Mouse (Mus musculus) forebrain, embryonic 14.5 days (tissue): Measurements from ENCODE around the gene Paxbp1. TPM values are rescaled to one million over a fixed set of nuclear protein-coding genes. Genes with fewer than 3 reads are reported as not detected.
A peak's percentile ranks its signal among the peaks of the same experiment; 100 is the strongest.

ENCODE experiments used
- ATAC-seq: fragments of 200-750 bp; cut with Nextera tagmentation; 2 replicates; pipeline ENCODE4 v1.8.0; 2017; ENCODE audit warnings: mild to moderate bottlenecking, moderate library complexity
- DNase-seq: peaks from one replicate; pipeline ENCODE4 v3.0.0-alpha.2; 2015; ENCODE audit warnings: low spot score
- H3K27ac ChIP-seq: fragments of 300-500 bp; sonication (generic); 2 replicates; pipeline ENCODE4 v1.5.1; 2014; ENCODE audit warnings: low read depth, mild to moderate bottlenecking, control low read depth, low read length, moderate library complexity
- H3K27me3 ChIP-seq: fragments of 300-500 bp; sonication (generic); replicated peaks from 2 replicates; pipeline ENCODE4 v1.6.1; 2014; ENCODE audit warnings: low read length, control low read depth, mixed read lengths; ENCODE audit not compliant: control insufficient read depth, insufficient read depth
- H3K36me3 ChIP-seq: fragments of 300-500 bp; sonication (generic); 2 replicates; pipeline ENCODE4 v1.6.1; 2014; ENCODE audit warnings: low read length, control low read depth; ENCODE audit not compliant: control insufficient read depth, insufficient read depth
- H3K4me1 ChIP-seq: fragments of 300-500 bp; sonication (generic); 2 replicates; pipeline ENCODE4 v1.6.1; 2014; ENCODE audit warnings: antibody characterized with exemption, low read length, control low read depth; ENCODE audit not compliant: control insufficient read depth, insufficient read depth
- H3K4me2 ChIP-seq: fragments of 300-500 bp; sonication (generic); 2 replicates; pipeline ENCODE4 v1.6.1; 2014; ENCODE audit warnings: mild to moderate bottlenecking, control low read depth, low read length
- H3K4me3 ChIP-seq: fragments of 300-500 bp; sonication (generic); 2 replicates; pipeline ENCODE4 v1.5.1; 2014; ENCODE audit warnings: low read depth, low read length, control low read depth
- H3K9ac ChIP-seq: fragments of 300-500 bp; sonication (generic); 2 replicates; pipeline ENCODE4 v1.6.1; 2014; ENCODE audit warnings: mild to moderate bottlenecking, low read length, control low read depth, moderate library complexity
- H3K9me3 ChIP-seq: fragments of 300-500 bp; sonication (generic); replicated peaks from 2 replicates; pipeline ENCODE4 v1.6.1; 2016; ENCODE audit warnings: low read length, control low read depth, mixed read lengths; ENCODE audit not compliant: control insufficient read depth
- WGBS: fragments of 180-500 bp; shearing (Covaris S2); extraction: QIAGEN DNeasy Blood & Tissue Kit; methylation state at CpG from one replicate; pipeline ENCODE4 v1.1.7; 2014; 5-methylcytosine and 5-hydroxymethylcytosine counted together
- polyA plus RNA-seq: library from polyadenylated mRNA; unstranded; fragments of >200 nt; fragmentation: Nextera tagmentation; extraction: Ambion mirVana; gene quantifications from 2 replicates; pipeline ENCODE4 v1.2.1, GENCODE M21; 2014

The Paxbp1 gene
- polyA plus RNA-seq, 1 experiment from 2014 or later = 48.1 TPM

DNA sequence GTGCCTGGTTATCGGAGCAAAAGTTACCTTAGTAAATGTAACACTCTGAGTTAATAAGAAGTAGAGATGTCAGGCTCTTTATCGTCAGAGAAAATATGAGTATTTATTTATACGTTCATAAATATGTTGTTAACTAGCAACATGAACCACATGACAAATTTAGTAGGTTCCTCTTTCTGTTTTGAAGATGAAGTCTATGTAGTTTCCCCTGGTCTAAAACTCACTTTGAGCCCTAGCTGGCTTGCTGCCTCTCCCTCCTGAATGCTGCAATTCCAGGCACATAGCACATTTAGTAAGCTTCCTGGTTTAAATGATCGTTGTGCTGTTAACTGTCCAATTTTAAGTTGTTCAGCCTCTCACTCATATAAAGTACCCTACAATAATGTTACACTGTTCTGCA lies 13.6 kb downstream of the Paxbp1 start:
- DNase-seq = no peak
- Histone ChIP-seq H3K36me3 (peaks cover 91% of the 10 kb centered on the region), H3K4me1 (no peaks in the 10 kb centered on the region), H3K27me3 (no peaks in the 10 kb centered on the region), H3K9ac (no peak overlapping the region), H3K4me2 (no peak overlapping the region), H3K27ac (no peak overlapping the region), H3K9me3 (no peaks in the 10 kb centered on the region), H3K4me3 (no peak overlapping the region)
- no peak for ATAC-seq
- WGBS = 94% methylated on average over 4 of the region's 4 CpGs

- Histone ChIP-seq H3K9ac (no peak overlapping the region), H3K9me3 (no peaks in the 10 kb centered on the region), H3K4me2 (no peak overlapping the region), H3K27me3 (no peaks in the 10 kb centered on the region), H3K4me1 (no peaks in the 10 kb centered on the region), H3K4me3 (no peak overlapping the region), H3K36me3 (peaks cover 92% of the 10 kb centered on the region), H3K27ac (no peak overlapping the region)
- ATAC-seq (no peak), DNase-seq (no peak)
- WGBS = 85% methylated on average over 2 of the region's 2 CpGs
Measured at GRCm38 (mm10) chr16:91029901-91030300, 14.4 kb downstream of the Paxbp1 start.

GRCm38 (mm10) chr16:91029161-91029743 lies 15.1 kb downstream of the Paxbp1 start:
- H3K4me1 ChIP-seq = no peaks in the 10 kb centered on the region
- ATAC-seq = no peak
- no peaks in the 10 kb centered on the region for H3K27me3 ChIP-seq
- no peak overlapping the region for H3K4me2 ChIP-seq
- no peak overlapping the region for H3K9ac ChIP-seq
- 91% methylated on average over 8 of the region's 8 CpGs for WGBS
- DNase-seq = no peak
- H3K27ac ChIP-seq = no peak overlapping the region
- H3K4me3 ChIP-seq = no peak overlapping the region
- H3K36me3 ChIP-seq = peaks cover 92% of the 10 kb centered on the region
- H3K9me3 ChIP-seq = 0 out of 2 replicates have a peak, but pooled peaks cover 2% of the 10 kb centered on the region

GRCm38 (mm10) chr16:91026290-91026689 lies 18.1 kb downstream of the Paxbp1 start:
- Histone ChIP-seq H3K9ac (no peak overlapping the region), H3K27ac (no peak overlapping the region), H3K27me3 (no peaks in the 10 kb centered on the region), H3K4me2 (no peak overlapping the region), H3K36me3 (peaks cover 91% of the 10 kb centered on the region), H3K4me1 (no peaks in the 10 kb centered on the region), H3K4me3 (no peak overlapping the region), H3K9me3 (0 out of 2 replicates have a peak, but pooled peaks cover 2% of the 10 kb centered on the region)
- WGBS = 81% methylated on average over 4 of the region's 4 CpGs
- ATAC-seq (no peak), DNase-seq (no peak)

- H3K4me1 ChIP-seq = no peaks in the 10 kb centered on the region
- no peak overlapping the region for H3K4me3 ChIP-seq
- H3K27me3 ChIP-seq = no peaks in the 10 kb centered on the region
- no peak for DNase-seq
- no peak overlapping the region for H3K9ac ChIP-seq
- no peak for ATAC-seq
- no peak overlapping the region for H3K4me2 ChIP-seq
- peaks cover 96% of the 10 kb centered on the region for H3K36me3 ChIP-seq
- WGBS = 94% methylated on average over 1 of the region's 1 CpGs
- 0 out of 2 replicates have a peak, but pooled peaks cover 2% of the 10 kb centered on the region for H3K9me3 ChIP-seq
- H3K27ac ChIP-seq = no peak overlapping the region
Measured at GRCm38 (mm10) chr16:91023384-91023783, 21.0 kb downstream of the Paxbp1 start.

- Histone ChIP-seq H3K9me3 (0 out of 2 replicates have a peak, but pooled peaks cover 2% of the 10 kb centered on the region), H3K36me3 (peaks cover 91% of the 10 kb centered on the region), H3K4me3 (no peak overlapping the region), H3K4me2 (no peak overlapping the region), H3K9ac (no peak overlapping the region), H3K27ac (no peak overlapping the region), H3K27me3 (no peaks in the 10 kb centered on the region), H3K4me1 (no peaks in the 10 kb centered on the region)
- ATAC-seq (no peak), DNase-seq (no peak)
- 92% methylated on average over 10 of the region's 10 CpGs for WGBS
Measured at GRCm38 (mm10) chr16:91020842-91021483, 23.4 kb downstream of the Paxbp1 start.

GRCm38 (mm10) chr16:91019476-91019875 lies 24.9 kb downstream of the Paxbp1 start:
- 96% methylated on average over 4 of the region's 4 CpGs for WGBS
- Histone ChIP-seq H3K27me3 (no peaks in the 10 kb centered on the region), H3K4me2 (no peak overlapping the region), H3K27ac (no peak overlapping the region), H3K9me3 (0 out of 2 replicates have a peak, but pooled peaks cover 2% of the 10 kb centered on the region), H3K4me1 (no peaks in the 10 kb centered on the region), H3K4me3 (no peak overlapping the region), H3K36me3 (peaks cover 89% of the 10 kb centered on the region), H3K9ac (no peak overlapping the region)
- DNase-seq (no peak), ATAC-seq (no peak)

- Histone ChIP-seq H3K4me2 (no peak overlapping the region), H3K27ac (no peak overlapping the region), H3K4me1 (peaks cover 2% of the 10 kb centered on the region; the same call in 1 of the 2 replicates), H3K9ac (no peak overlapping the region), H3K36me3 (peaks cover 64% of the 10 kb centered on the region), H3K27me3 (no peaks in the 10 kb centered on the region), H3K9me3 (no peaks in the 10 kb centered on the region), H3K4me3 (no peak overlapping the region)
- DNase-seq (no peak), ATAC-seq (no peak)
- WGBS = 88% methylated on average over 4 of the region's 4 CpGs
Measured at GRCm38 (mm10) chr16:91015761-91016160, 28.6 kb downstream of the Paxbp1 start.

- H3K9me3 ChIP-seq = no peaks in the 10 kb centered on the region
- peak overlapping the region; percentile 70 for H3K4me2 ChIP-seq
- H3K9ac ChIP-seq = peak overlapping the region; percentile 87
- peaks cover 27% of the 10 kb centered on the region for H3K36me3 ChIP-seq
- 49% methylated on average over 3 of the region's 3 CpGs for WGBS
- H3K27me3 ChIP-seq = no peaks in the 10 kb centered on the region
- peak overlapping the region; percentile 81 for H3K4me3 ChIP-seq
- peak overlapping the region; percentile 91 for H3K27ac ChIP-seq
- ATAC-seq (no peak), DNase-seq (no peak)
- peaks cover 6% of the 10 kb centered on the region; the same call in 1 of the 2 replicates for H3K4me1 ChIP-seq
Measured at GRCm38 (mm10) chr16:91011847-91012246, 32.5 kb downstream of the Paxbp1 start.
